Mouse (Mus musculus) spleen, adult 18-20 months (tissue): ENCODE results near the gene Gm5114.
"Not testable (repeated sequence)": the region's sequence is repeated elsewhere in the genome, so short reads cannot be mapped to it uniquely, and the experiment has no call there.

ENCODE experiments used
- DNase-seq, 2 experiments: peaks; one replicate each; pipeline ENCODE4 v3.0.0; 2022; ENCODE audit warnings: mixed read lengths in 2 of 2

Gene Gm5114

GRCm38 (mm10) chr7:39413060-39413459, at the start of gene Gm5114:
Gene Gm5114, minus strand, starts transcription at chr7:39413160.
- DNase-seq: not testable (repeated sequence)

- peak in 1 of 2 experiments; percentile 15 for DNase-seq
Measured at GRCm38 (mm10) chr7:39455806-39456205, 42.8 kb upstream of the Gm5114 start.

GRCm38 (mm10) chr7:39449260-39450021, 36.5 kb upstream of the Gm5114 start:
- DNase-seq: peak; percentile 44 to 53

- DNase-seq: no peak
Measured at GRCm38 (mm10) chr7:39448626-39449242, 35.8 kb upstream of the Gm5114 start.

GRCm38 (mm10) chr7:39441237-39441636, 28.3 kb upstream of the Gm5114 start:
- DNase-seq: no peak

DNA sequence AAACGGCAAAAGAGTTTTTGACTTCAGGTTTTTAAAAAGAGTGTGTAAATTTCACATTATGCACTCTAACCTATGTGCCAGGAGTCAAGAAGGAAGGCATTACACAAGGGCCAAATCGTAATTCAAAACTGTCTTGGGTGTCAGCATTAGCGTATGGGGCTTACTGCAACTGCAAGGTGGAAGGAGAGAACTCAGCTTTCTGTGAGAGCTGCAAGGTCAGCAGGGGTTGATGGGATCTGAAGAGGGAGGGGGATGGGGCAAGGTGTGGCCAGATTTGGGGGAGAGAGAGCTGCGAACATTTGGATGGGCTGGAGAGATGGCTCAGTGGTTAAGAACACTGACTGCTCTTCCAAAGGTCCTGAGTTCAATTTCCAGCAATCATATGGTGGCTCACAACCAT, 27.4 kb upstream of the Gm5114 start:
- no peak for DNase-seq
